Mouse (Mus musculus): ENCODE results near the gene Plekha5.

GRCm38 (mm10) chr6:140546095-140546494 is 122.2 kb downstream of the Plekha5 start:
- no peak for TF ChIP-seq CTCF (IDR thresholded peaks at IDR 0.05; ENCODE audit: low read depth)
- TF ChIP-seq EP300 (IDR thresholded peaks at IDR 0.05; ENCODE audit: low read depth), result no peak

All from liver, postnatal 0 days (tissue).